Mouse (Mus musculus) liver, adult 2 months (tissue): ENCODE results near the gene Krt27.

Experiments
- CTCF ChIP-seq: fragments of 200-500 bp; IDR thresholded peaks from 2 replicates; pipeline ENCODE4 v1.5.1; 2011; ENCODE audit warnings: low read depth, low read length, control low read depth
- POLR2A ChIP-seq: fragments of 200-500 bp; IDR thresholded peaks from 2 replicates; pipeline ENCODE4 v1.6.1; 2011; ENCODE audit warnings: low read length, control low read depth; ENCODE audit not compliant: insufficient read depth; ENCODE audit errors: extremely low read depth

- TF ChIP-seq CTCF, result peak; percentile 42
- no peak for TF ChIP-seq POLR2A
Measured at GRCm38 (mm10) chr11:99366791-99367190, 15.9 kb upstream of the Krt27 start.
